Mouse (Mus musculus) ES-E14 (cell line): Measurements from ENCODE around the gene Alg14.

Experiments used
- CHD2 ChIP-seq: IDR thresholded peaks from 2 replicates; pipeline ENCODE4 v1.6.1; 2014; ENCODE audit warnings: mild to moderate bottlenecking, low read depth, low read length, inconsistent platforms
- ZNF384 ChIP-seq: IDR thresholded peaks from 2 replicates; pipeline ENCODE4 v1.6.1; 2012; ENCODE audit warnings: low read depth, low read length, inconsistent platforms

- TF ChIP-seq CHD2 (no peak), ZNF384 (no peak)
Measured at GRCm38 (mm10) chr3:121264242-121264641, 27.3 kb upstream of the Alg14 start.
